Mouse (Mus musculus): Measurements from ENCODE around the gene Ap1m2.

Ap1m2 gene

GRCm38 (mm10) chr9:21312134-21312533 is at the start of gene Ap1m2:
Gene Ap1m2, minus strand, starts transcription at chr9:21312337.
- DNase-seq (ENCODE audit: low spot score): no peak

DNA sequence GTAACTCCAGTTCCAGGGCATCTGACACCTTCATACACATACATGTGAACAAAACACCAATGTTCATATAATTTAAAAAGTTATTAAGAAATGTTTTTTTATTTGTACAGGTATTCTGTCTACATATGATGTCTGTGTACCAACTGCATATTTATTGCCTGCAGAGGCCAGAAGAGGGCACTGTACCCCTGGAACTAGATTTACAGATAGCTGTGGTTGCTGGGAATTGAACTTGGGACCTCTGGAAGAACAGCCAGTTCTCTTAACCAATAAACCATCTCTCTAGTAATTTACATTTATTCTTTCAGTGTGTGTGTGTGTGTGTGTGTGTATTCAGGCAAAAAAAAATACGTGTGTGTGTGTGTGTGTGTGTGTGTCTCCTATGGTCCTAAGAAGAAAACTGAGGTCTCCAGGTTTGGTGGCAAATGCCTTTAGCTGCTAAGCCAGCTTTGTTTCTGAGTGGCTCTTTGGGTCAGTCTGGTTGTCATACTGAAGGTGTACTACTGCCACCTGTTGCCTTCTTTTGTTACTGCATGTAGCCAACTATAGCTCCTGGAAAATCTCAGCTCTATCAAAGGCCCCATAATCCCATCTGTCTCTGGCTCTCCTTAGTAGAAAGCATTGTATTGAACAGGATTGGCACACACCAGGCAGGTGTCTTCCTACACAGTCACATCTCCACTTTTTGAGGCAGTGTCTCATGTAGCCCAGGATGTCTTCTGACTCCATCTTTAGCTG is 45.0 kb upstream of the Ap1m2 start:
- DNase-seq (ENCODE audit: low spot score): peak; percentile 74

DNA sequence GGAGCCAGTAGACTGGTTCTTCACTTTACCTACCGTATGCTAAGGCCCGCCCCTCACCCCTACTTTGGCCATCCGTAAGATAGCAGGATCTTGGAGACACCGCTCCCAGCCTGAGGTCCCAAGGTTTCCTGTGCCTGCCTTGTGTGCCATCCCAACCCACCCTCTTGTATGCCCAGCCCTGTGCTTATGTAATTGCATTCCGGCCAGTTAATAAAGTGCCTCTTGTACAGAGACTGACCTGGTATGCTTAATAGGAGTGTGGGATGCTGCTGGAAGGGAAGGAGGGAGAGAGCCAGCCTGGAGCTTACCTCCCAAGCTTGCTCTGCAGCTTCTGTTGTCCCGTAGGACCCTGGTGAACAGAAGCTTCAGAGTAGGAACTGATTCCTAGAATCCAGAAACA is 42.7 kb upstream of the Ap1m2 start:
- DNase-seq (ENCODE audit: low spot score): no peak

GRCm38 (mm10) chr9:21353373-21353686 is 41.2 kb upstream of the Ap1m2 start:
- DNase-seq (ENCODE audit: low spot score): no peak

GRCm38 (mm10) chr9:21352463-21353372 is 40.6 kb upstream of the Ap1m2 start:
- DNase-seq (ENCODE audit: low spot score): no peak

GRCm38 (mm10) chr9:21351702-21352377 is 39.7 kb upstream of the Ap1m2 start:
- DNase-seq (ENCODE audit: low spot score): no peak

GRCm38 (mm10) chr9:21351178-21351577 is 39.0 kb upstream of the Ap1m2 start:
- no peak for DNase-seq (ENCODE audit: low spot score)

DNA sequence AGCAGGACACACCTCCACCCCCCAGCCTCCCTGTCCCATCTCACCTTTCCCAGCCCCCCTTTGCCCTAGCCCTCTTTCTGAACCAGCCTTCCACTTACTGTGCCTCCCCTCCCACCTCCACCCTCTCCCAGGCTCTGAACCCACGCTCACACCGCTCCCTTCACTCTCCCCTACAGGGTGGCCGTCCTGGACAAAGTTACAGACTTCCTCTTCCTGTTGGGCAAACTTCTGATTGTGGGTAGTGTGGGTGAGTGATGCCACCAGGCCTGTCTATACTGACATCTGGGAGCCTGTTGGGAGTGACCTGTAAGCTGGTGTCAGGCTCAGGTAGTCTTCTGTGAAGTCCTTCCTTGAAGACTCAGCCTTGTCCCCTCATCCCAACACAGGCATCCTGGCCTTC is 36.0 kb upstream of the Ap1m2 start:
- no peak for DNase-seq (ENCODE audit: low spot score)

GRCm38 (mm10) chr9:21346627-21347365 is 34.7 kb upstream of the Ap1m2 start:
- DNase-seq (ENCODE audit: low spot score): no peak

DNA sequence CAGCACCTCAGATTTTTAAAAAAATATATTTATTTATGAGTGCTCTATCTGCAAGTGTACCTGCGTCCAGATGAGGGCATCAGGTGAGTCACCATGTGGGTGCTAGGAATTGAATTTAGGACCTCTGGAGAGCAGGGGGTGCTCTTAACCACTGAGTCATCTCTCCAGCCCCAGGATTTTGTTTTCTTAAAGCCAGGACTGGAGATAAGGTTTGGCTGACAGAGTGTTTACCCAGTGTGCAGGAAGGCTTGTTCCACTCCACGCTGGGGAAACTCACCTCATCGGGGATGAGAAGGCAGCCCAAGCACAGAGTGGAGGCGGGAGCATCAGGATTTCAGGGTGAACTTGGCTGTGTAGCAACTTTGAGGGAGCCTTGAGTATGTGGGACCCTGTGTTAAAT is 28.3 kb upstream of the Ap1m2 start:
- DNase-seq (ENCODE audit: low spot score): no peak

- no peak for DNase-seq (ENCODE audit: low spot score)
Observed at GRCm38 (mm10) chr9:21337652-21338051, 25.5 kb upstream of the Ap1m2 start.

DNA sequence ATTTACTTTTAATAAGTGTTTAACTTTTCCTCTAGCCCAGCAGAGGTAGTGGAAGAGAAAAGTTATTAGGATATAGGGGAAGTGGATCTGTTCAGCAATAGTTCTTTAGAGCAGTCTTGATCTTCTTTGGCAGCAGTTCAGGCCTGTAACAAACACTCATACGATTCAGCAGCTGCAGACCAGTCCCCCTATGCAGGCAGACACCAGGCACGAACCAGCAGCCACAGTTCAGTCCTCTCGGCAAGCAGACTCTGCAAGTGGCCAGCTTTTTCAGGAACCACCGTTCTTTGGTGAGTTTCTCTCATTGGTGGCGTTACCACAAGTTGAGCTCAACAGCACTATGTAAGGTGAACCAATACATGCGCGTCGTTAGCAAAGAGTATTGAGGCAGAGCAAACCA is 24.4 kb upstream of the Ap1m2 start:
- no peak for DNase-seq (ENCODE audit: low spot score)

- DNase-seq (ENCODE audit: low spot score): no peak
Observed at GRCm38 (mm10) chr9:21335391-21335790, 23.3 kb upstream of the Ap1m2 start.

DNA sequence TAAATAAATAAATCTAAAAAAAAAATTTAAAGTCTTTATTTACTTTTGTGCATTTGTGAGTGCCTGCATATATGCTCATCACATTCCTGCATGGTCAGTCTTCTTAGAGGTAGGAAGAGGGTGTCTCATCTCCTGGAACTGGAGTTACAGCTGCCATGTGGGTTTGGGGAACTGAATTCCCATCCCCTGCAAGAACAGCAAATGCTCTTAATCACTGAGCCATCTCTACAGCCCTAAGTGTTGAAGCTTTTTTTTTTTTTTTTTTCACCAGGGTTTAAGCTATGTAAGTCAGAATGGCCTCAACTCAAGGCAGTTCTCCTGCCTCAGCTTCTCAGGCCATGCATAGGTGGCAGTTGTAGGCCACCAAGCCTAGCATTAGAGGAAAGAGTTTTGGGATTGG is 22.6 kb upstream of the Ap1m2 start:
- DNase-seq (ENCODE audit: low spot score): no peak

GRCm38 (mm10) chr9:21333523-21333922 is 21.4 kb upstream of the Ap1m2 start:
- DNase-seq (ENCODE audit: low spot score): no peak

- DNase-seq (ENCODE audit: low spot score): no peak
Observed at GRCm38 (mm10) chr9:21332161-21333061, 20.3 kb upstream of the Ap1m2 start.

DNA sequence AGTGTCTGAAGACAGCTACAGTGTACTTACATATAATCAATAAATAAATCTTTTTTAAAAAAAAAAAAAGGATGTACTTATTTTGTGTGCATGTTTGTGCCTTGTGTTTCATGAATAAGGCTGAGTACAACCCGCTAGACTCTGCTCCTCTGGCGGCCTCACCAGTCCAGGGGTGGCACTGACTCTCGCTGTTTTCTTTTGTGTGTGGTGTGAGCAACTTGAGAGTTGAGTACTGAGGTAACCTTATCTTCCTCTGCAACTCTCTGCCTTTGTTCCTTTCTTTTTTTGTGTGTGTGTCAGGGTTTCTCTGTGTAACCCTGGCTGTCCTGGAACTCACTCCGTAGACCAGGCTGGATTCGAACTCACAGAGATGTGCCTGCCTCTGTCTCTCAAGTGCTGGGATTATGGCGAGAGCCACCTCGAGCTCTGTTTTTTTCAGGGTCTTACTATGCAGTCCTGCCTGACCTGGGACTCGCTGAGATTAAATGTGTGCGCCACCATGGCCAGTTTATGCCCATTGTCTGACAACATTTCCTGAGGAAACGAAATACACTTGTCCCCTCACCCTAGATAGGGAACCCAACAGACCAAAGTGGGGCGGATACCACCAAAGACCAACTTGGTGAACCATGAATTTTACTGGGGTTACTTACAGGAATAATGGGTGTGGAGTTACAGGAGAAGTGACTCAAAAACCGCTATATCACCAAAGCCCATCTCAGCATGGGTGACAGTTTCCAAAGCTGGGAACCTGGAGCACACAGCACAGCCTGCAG is 19.4 kb upstream of the Ap1m2 start:
- DNase-seq (ENCODE audit: low spot score): no peak

- DNase-seq (ENCODE audit: low spot score): no peak
Observed at GRCm38 (mm10) chr9:21329699-21330289, 17.7 kb upstream of the Ap1m2 start.

DNA sequence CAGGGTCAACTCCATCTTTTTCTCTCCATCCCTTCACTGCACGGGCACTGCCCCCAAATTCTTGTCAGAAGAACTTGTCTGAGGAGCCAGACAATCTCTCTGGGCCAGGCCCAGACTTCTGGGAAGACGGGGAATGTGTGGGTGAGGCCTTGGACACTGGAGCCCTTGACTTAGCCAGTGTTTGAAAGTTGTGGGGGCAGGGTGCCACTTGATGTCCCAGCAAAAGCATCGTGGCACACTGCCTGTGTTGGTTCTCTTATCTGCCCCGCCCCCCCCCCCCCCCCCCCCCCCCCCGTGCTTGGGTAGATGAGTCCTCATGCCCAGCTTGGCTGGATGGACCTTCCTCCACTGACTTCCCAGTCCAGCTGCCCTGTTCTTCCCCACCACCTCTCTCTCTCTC is 16.9 kb upstream of the Ap1m2 start:
- no peak for DNase-seq (ENCODE audit: low spot score)

- no peak for DNase-seq (ENCODE audit: low spot score)
Observed at GRCm38 (mm10) chr9:21328041-21328440, 15.9 kb upstream of the Ap1m2 start.

Measured in c-Kit-positive CD71-positive TER-119-positive erythroid progenitor cells, embryonic 14.5 days (primary cell).